Comparison of ENCODE assay signal across 22 mouse cellular contexts in the genomic region with DNA sequence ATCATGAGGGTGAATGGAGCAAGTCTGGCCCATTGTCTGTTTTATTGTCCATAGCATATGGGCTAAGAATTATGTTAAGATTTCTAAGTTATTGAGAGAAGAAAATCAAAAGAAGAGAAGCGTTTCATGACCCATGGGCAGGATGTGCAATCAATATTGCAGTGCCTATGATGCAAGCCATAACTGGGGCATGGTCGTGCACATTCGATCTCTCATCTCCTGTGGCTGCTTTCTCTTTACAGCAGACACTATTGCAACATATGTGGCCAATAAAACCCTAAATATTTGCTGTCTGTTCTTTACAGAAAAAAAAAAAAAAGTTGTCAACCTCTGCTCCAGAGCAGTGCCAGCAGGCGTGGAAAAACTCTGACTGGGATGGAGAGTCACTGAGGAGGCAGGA. TPM values are rescaled to one million over a fixed set of nuclear protein-coding genes. Genes with fewer than 3 reads are reported as not detected.
"Had no signal": no experiment of that assay in that cellular context is flagged by ENCODE, and none has a peak within 500 bp of the region (broad histone marks: within the 10 kb centered on the region; RNA-seq: fewer than 3 reads in every experiment).

No protein-coding gene starts in this region.

- H3K4me2 ChIP-seq: kidney, embryonic 15.5 days; limb, embryonic 12.5 days; limb, embryonic 15.5 days; midbrain, embryonic 11.5 days had no signal

- ATAC-seq: intestine, embryonic 16.5 days had no signal

- H3K9ac ChIP-seq: kidney, embryonic 15.5 days; limb, embryonic 12.5 days; limb, embryonic 15.5 days had no signal

- H3K27me3 ChIP-seq: kidney, embryonic 15.5 days; limb, embryonic 12.5 days; limb, embryonic 15.5 days had no signal

- H3K27ac ChIP-seq: kidney, embryonic 15.5 days; limb, embryonic 12.5 days; limb, embryonic 15.5 days; macrophage had no signal

- H3K4me3 ChIP-seq: kidney, embryonic 15.5 days; limb, embryonic 12.5 days; limb, embryonic 15.5 days had no signal

- DNase-seq: kidney, adult 2 months; kidney, postnatal 10 days; kidney, postnatal 36 days; left cerebral cortex, postnatal 4 days; lung, adult 2 months; midbrain, embryonic 14.5 days; thymus, adult 18-20 months; thymus, postnatal 4 days had no signal

- H3K36me3 ChIP-seq: kidney, embryonic 15.5 days; limb, embryonic 12.5 days; limb, embryonic 15.5 days had no signal

- H3K9me3 ChIP-seq: kidney, embryonic 15.5 days; limb, embryonic 12.5 days; limb, embryonic 15.5 days had no signal

RNA-seq across cellular contexts. Expression of gene Gm49361, which starts 10.2 kb away (rescaled TPM):
- total RNA-seq: layer of hippocampus, postnatal 10 days; megakaryocyte-erythroid progenitor cell, adult 5-6 weeks; midbrain, postnatal 0 days had no signal
- polyA plus RNA-seq: intestine, embryonic 16.5 days; kidney, adult 2 months; kidney, embryonic 15.5 days; limb, embryonic 12.5 days; limb, embryonic 15.5 days; lung, embryonic 16.5 days; macrophage; midbrain, embryonic 11.5 days; midbrain, embryonic 14.5 days; midbrain, postnatal 0 days; neural tube, embryonic 11.5 days; neural tube, embryonic 14.5 days; spleen, adult 2 months; stomach, embryonic 16.5 days had no signal
